Mouse (Mus musculus): ENCODE measurements around the gene Fchsd2.
"Not testable (repeated sequence)": the region's sequence is repeated elsewhere in the genome, so short reads cannot be mapped to it uniquely, and the experiment has no call there.

Fchsd2 gene

DNA sequence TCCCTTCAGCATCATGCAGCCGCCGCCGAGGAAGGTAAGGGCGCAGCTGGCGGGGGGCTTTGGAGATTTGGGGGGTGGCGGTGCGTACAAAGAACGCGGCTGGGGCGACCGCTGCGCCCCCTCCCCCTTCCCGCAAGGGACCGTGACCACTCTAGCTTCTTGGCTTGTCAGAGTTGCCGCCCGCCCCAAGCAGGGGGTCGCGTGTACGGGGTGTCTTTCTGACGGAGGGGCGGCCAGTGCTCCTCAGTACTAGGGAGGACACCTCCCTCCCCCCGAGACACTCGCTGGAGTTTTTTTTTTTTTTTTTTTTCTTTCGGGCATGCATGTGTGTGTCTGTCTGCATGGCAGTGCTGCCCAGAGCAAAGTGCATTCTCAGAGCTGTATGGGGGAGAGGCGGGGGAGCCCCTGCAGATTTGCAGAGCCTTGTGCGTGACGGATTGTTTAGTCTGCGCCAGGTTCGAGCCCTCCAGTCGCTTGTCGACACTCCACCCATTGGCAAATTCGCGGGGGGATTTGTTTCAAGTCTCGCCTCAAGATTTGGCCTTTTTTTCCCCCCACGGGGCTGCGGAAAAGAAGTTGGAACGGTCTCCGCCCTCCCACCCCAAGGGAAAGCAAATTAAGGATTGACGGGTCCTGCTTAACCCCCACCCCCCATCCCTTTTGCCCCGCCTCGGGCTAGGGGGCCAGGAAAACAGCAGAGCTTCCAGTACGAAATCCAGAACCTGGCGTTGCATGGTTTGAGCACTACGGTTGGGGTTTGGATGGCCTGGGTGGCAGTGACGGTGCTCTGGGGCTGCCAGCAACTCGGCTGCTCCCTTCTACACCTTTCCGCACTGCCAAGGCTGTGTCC is 16.6 kb downstream of the Fchsd2 start:
- peak; percentile 45 to 77 for DNase-seq (ENCODE audit: inconsistent age in 2 of 2, low spot score in 1 of 2)

DNA sequence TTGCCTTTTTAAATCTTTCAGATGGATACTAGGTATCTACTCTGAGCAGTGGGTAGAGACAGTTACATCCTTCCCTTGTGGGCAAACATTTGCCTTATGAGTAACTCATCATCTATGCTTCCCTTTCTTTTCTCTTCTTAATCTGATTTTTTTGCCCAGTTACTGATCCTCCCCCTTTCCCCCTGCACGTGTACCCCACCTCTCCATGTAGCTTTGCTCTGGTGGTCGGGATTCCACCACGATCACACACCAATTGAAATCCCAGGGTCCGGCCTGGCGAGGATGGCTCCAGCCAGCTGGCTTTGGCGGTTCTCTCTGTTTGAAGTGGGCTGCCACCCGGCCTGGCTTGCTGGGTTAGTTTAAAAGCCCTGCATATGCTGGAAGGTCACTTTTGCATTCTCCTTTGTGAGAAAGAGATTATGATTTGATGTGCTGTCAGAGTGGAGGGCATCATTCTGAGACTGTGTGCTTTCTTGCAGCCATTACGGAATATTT is 17.2 kb downstream of the Fchsd2 start:
- peak in 1 of 2 experiments; percentile 38 for DNase-seq (ENCODE audit: inconsistent age in 2 of 2, low spot score in 1 of 2)

DNA sequence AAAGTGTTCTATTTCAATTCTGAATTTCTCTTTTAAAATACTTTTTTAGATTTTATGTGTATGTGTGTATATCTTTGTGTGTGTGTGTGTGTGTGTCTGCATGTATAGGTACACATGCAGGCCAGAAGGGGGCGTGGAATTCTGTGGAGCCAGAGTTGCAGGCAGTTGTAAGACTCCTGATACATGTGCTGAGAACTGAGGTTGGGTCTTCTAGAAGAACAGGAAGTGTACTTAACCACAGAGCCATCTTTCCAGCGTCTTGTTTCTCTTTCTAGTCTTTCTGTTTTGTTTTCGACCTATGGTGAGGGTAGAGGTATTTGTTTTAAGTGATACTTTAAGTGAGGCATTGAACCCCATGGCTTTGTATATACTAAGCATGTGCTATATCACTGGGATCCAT is 20.7 kb downstream of the Fchsd2 start:
- DNase-seq (ENCODE audit: inconsistent age in 2 of 2, low spot score in 1 of 2): no peak

DNA sequence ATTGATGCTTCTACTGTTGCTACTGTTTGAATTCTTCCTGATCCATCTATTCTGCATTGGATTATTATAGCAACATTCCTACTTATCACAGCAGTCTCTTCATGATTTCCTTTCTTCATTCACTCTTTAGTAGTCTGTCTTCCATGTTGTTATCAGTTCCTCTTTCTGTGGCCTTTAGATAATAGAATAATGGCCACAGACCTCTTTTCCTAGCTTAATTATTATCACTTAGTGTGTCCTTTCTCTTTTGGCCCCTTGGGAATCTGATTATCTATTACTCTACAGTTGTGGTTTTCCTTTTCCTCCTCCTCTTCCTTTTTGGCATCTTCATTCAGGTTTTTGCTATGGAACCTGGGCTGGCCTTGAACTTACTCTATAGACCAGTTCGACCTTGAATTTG is 21.7 kb downstream of the Fchsd2 start:
- no peak for DNase-seq (ENCODE audit: inconsistent age in 2 of 2, low spot score in 1 of 2)

DNA sequence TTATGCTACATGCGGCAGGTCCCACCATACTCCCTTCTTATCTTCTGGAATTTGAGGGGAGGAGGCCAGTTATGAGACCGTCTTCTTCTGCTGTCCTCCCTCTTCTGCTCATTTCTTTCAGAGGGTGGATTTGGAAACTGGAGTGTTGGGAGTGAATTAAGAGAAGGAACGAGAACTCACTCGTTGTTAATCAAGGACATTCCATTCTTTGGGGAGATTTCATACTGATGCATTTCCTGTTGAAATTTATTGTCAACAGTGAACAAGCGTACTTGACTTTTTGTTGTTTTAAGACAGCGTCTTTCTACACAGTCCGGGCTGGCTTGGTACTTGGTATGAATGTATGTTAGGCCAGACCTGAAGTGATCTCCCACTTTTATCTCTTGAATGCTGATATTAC is 26.7 kb downstream of the Fchsd2 start:
- DNase-seq (ENCODE audit: inconsistent age in 2 of 2, low spot score in 1 of 2): no peak

DNA sequence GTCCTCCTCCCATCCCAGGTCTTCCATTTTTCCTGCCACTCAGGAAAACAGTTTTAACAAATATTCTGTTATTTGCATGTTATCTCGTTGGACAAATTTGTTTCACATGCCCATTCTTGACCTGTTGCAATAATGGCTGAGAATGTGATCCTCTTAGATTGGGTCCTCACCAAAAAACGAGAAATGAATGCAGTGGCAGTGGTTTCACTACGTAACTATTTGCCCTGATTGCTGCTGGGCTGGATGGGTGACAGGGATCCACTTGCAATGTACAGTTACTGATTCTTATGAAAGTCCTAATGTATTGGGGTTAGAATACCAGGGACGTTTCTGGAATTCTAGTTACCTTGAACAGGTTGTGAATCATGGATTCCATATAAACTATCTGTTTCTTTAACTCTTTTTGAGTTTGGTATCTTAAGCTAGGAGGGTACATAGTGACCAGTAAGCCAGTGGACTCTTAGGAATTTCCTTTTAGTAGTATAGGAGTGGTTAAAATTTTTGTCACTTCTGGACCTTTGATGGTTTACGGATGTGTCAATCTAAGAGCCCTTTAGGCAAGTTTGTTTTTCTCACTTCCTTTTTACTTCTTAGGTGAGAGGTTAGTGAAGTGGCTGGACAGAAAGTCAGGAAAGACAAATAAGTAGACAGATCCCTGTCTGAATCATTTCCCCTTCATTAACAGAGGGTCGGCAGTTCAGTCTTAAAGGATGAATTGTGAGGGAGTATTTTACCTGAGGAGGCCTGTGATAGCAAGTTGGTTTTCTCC is 31.1 kb downstream of the Fchsd2 start:
- DNase-seq (ENCODE audit: inconsistent age in 2 of 2, low spot score in 1 of 2): no peak

DNA sequence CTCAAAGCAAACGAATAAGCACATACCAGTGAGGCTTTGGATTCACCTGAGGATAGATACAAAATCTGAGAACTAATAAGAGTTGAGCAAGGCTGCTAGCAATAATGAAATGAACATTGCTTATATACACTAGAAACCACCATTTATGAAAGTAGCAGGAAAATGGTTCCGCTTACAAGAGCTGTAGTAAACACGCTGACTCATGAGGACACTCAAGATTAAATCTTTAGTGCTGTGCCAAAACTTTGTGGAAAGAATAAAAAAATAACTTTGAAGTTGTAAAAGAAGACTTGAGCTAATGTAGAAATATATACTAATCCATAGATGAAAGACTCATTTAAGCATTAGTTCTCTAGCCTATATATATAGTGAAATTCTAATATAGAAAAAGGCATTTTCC is 35.1 kb downstream of the Fchsd2 start:
- DNase-seq (ENCODE audit: inconsistent age in 2 of 2, low spot score in 1 of 2): peak in 1 of 2 experiments; percentile 70

DNA sequence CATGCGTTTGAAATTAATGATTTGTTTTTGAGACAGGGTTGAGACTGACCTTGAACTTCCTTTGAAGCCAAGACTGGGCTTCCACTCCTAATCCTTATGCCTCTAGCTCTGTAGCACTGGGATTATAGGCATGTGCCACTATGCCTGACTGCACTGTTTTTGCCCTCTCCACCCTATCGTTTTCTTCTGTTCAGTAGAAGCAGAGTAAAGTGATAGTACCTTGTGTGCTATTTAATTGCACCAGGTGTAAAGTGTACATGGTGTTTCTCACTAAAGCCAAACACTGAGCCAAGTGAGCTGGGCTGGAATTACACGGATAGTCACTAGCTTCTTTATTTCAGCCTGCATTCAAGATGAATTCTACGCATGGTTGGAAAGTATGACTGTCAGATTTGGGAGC is 35.9 kb downstream of the Fchsd2 start:
- DNase-seq (ENCODE audit: inconsistent age in 2 of 2, low spot score in 1 of 2): peak in 1 of 2 experiments; percentile 65

DNA sequence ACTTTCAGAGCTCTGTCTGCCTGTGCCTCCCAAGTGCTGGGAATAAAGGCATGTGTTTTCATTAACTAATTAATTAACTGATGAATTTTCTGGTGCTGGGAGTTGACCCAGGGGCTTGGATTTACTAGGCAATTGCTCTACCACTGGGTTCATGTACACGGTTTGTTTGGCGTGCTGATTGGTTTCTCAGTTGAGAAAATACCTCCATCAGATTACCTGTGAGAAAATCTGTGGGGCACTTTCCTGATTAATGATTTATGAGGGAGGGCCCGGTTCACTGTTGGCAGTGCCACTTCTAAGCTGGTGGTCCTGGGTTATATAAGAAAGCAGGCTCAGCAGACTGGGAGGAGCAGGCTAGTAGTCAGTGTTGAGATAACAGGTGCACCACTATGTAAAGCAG is 38.0 kb downstream of the Fchsd2 start:
- DNase-seq (ENCODE audit: inconsistent age in 2 of 2, low spot score in 1 of 2): no peak

DNA sequence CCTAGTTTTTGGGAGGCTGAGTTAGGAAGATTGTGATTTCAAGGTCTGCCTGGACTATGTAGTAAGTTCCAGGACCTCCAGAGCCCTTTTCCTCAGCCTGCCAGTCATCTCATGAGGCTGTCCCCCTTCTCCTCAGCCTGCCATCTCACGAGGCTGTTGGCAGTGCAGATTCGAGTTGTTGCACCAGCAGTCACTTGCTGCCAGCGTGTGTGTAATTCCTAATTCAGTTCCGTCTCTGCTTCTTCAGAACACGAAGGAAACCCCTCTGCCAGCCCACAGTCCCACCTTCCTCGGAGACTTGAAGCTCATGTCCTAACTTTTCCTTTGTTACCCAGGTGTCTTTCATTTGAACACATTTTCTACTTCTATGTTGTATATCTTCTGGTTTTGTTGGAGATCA is 38.6 kb downstream of the Fchsd2 start:
- no peak for DNase-seq (ENCODE audit: inconsistent age in 2 of 2, low spot score in 1 of 2)

DNA sequence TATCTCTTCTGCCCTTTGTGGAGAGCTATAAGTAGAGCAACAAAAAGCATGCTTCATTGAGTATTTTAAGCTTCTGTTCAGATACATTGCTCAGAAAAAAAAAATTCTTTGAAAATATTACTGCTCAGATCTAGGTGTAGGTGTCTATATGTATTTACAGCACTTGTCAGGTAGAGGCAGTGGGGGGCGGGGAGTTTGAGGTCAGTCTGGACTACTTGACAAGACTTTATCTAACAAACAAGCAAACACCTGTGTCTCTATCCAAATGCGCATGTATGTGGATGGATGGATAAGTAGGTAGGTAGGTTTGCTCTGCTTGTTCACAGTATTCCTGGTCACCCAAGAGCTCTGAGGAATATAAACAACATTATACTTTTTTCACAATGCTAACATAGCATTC is 40.9 kb downstream of the Fchsd2 start:
- no peak for DNase-seq (ENCODE audit: inconsistent age in 2 of 2, low spot score in 1 of 2)

DNA sequence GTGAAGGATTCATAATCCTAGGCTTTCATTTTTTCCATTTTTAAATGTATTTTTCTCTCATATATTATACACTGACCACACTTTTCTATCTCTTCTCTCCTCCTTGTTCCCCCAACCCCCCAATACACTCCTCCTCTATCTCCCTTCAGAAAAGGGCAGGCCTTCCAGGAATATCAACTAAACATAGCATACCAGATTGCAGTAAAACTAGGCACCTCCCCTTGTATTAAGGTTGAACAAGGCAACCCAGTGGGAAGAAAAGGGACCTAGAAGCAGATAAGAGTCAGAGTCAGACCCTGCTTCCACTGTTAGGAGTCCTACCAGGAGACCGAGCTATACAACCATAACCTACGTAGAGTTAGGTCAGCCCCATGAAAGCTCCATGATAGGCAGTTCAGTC is 41.5 kb downstream of the Fchsd2 start:
- no peak for DNase-seq (ENCODE audit: inconsistent age in 2 of 2, low spot score in 1 of 2)

DNA sequence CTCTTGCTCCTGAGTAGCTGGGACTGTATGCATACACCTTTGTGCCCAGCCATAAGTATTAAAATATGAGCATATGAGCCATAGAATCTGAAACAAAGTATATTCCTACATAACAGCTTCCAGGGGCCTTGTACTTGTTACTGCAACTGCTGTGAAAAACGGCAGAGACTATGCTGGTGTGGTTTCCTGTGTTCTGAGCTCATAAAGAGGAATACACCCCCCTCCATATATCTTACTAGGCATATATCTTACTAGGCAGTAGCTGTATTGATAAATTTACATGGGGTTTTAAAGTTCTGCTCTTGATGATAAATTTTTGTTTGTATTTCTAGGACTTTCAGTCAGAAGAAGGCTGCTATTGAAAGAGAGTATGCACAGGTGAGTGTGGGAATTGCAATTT is 46.2 kb downstream of the Fchsd2 start:
- no peak for DNase-seq (ENCODE audit: inconsistent age in 2 of 2, low spot score in 1 of 2)

DNA sequence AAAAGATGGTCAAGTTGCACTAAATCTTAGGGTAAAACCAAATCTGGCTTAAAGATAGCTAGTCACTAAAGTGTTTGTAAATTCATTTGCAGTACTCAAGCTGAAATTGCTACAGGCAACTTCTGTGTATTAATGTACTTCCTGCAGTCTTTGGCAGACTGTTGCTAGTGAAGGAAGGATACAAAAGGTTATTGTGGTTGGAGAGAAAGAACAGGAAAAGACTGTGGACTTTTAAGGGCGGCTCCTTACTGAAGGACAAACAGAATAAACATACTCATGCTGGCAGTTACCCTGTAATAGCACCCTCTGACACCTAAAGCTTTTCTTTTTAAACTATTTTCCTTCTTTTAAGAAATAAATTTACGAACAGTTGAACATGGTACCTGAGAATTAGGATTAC is 50.2 kb downstream of the Fchsd2 start:
- DNase-seq (ENCODE audit: inconsistent age in 2 of 2, low spot score in 1 of 2): no peak

DNA sequence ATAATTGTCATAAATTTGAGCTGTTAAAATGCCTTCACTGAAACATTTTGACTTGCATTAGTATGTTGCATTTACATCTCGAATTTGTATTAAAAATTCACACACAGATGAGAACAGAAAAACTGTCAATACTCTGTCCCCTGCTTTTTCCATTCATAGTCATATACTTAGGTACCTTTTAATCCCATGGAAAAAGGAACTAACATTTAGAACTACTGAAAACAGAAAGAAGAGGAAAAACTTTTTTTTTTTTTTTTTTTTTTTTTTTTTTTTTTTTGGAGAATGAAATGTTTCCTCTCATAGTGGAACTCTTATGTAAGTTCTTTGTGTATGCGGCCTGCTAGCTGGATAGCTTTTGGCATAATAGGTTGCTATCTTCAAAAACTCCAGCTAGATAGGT is 51.6 kb downstream of the Fchsd2 start:
- no peak for DNase-seq (ENCODE audit: inconsistent age in 2 of 2, low spot score in 1 of 2)

DNA sequence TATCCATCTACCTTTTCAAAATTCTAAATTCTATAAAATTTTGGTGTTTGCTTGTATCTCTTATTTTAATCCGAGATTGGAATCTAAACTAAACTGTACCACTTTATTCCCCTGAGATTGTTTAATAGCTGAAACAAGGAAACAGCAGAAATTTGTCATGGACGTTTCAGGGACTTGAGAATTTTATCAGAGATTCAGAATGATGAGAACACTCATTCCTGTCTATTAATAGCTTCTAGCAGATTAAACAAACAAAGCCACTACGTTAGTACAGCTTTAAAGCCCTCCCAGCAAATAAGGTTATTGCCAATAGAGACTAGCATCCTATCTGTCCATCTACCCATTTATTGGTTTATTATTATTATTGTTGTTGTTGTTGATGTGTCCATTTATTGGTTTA is 56.4 kb downstream of the Fchsd2 start:
- no peak for DNase-seq (ENCODE audit: inconsistent age in 2 of 2, low spot score in 1 of 2)

DNA sequence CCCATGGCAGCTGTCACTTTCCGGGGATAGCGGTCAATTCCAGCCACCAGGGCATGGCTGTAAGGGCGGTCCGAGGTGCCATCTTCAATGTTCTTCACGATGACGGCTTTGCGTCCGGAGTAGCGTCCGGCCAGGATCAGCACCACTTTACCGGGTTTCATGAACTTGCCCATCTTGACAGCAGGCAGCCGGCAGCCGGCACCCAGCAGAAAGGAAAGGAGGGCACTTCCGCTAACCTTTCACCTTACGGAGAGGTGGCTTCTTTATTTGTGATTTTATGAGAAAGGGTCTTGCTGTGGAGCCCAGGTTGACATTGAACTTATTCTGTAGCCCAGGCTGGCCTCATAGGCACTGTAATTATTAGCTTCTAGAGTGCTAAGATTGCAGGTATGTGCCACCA is 62.2 kb downstream of the Fchsd2 start:
- DNase-seq (ENCODE audit: inconsistent age in 2 of 2, low spot score in 1 of 2): not testable (repeated sequence)

DNA sequence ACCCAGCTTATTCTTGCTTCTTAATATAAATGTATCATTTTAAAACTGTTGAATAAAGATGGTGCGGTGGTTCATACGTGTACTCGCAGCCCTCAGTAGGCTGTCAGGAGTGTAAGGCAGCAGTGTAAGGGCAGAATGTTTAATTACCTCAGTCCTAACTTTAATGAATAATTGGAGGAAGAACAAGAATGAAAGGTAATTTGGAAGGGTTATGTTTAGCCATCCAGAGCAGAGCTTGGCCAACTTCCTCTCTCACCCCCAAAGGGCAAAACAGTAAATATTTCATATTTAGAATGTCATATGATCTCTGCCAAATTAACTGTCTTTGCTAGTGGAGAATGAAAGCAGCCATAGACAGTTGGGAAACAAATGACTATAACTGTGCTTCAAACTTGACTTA is 62.6 kb downstream of the Fchsd2 start:
- no peak for DNase-seq (ENCODE audit: inconsistent age in 2 of 2, low spot score in 1 of 2)

DNA sequence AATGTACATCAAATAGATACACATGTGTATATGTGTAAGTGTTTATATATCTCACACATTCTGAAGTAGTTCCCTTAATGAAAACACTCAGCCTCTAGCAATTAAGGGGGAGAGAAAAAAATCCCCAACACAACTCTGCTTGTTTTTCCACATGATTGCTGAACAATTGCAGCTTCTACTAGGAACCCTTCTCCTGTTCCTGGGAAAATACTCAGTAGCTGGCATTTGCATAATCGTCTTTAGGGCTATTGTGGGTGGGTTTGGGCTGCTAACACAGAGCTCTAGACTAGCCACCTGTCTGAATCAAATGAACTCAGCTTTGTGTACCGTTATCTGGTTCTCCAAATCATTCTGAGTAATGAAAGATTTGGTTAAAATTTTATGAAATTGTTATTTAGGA is 67.6 kb downstream of the Fchsd2 start:
- DNase-seq (ENCODE audit: inconsistent age in 2 of 2, low spot score in 1 of 2): no peak

DNA sequence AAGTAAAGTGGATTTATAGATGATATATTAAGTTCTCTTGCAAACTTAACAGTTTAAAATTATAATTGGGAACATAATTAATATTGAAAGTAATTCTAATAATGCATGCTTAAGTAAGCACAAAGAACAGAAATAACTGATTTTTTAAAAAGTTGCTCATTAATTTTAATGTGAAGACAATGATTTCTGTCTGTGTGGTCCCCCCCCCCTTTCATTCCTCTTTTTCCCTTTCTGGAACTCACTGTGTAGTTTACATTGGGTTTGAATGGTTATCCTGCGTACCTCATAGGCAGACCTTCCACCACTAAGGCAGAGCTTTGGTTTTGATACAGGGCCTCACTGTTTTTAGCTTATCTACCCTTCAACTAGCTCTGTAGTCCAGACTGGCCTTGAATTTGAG is 70.1 kb downstream of the Fchsd2 start:
- no peak for DNase-seq (ENCODE audit: inconsistent age in 2 of 2, low spot score in 1 of 2)

DNA sequence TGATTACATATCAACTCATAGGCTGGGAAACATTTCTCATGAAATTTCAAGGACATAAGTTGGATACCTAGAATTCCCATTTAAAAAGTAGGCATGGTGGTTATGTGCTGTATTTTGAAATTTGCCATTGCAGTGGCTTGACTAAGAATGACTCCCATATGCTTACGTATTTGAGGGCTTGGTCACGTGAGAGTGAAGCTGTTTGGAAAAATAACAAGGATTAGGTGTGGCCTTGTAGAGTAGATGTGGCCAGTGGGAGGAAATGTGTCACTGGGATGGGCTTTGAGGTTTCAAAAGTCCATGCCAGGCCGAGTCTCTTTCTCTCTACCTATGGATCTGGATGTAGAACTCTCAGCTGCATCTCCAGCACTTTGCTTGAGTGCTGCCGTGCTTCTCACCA is 71.2 kb downstream of the Fchsd2 start:
- no peak for DNase-seq (ENCODE audit: inconsistent age in 2 of 2, low spot score in 1 of 2)

DNA sequence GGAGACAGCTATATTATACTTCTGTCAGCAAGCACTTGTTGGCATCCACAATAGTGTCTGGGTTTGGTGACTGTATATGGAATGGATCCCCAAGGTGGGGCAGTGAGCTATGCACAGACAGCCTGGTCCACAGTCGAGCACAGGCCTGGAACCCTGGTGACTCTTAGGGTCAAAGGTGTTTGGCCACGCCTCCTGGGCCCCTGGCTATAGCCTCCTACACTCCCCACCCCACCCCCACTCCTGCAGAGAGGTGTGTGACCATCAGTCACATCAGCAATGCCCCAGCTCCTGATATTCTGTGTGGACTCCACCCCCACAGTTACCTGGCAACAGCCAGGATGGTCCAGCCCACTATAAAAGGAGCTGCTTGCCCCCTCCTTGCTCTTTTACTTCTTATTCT is 73.9 kb downstream of the Fchsd2 start:
- DNase-seq (ENCODE audit: inconsistent age in 2 of 2, low spot score in 1 of 2): no peak

Data from adrenal gland, adult (tissue).